8 mouse cellular contexts compared by ENCODE assay signal in genomic region chr4:106199833-106200232, GRCm38 (mm10).
DNase-seq lines count a peak whose midpoint lies in the region; ATAC-seq and TF ChIP-seq lines count a peak whose summit lies in the region.

No protein-coding gene starts in this region.

- intact Hi-C loops in gastrocnemius, postnatal 36 days (cut with DNase I) = no loop called here

- peaks cover 9% of the 10 kb centered on the region for H3K4me1 ChIP-seq in hindbrain, embryonic 16.5 days (ENCODE audit: control insufficient read depth, insufficient read depth, low read depth, low read length)
- no peaks in the 10 kb centered on the region for H3K4me1 ChIP-seq in liver, embryonic 12.5 days
- peaks cover 26% of the 10 kb centered on the region for H3K4me1 ChIP-seq in neural tube, embryonic 13.5 days (replicated peaks)

- ATAC-seq in hindbrain, embryonic 16.5 days = peak; percentile 60
- no peak for ATAC-seq in liver, embryonic 12.5 days
- ATAC-seq in neural tube, embryonic 13.5 days (ENCODE audit: low read depth) = 0 out of 2 replicates have a peak, but pooled peaks have one; percentile 49
- ATAC-seq in inflammation-experienced regulatory T-cells, adult 6 months = no peak

- no peak for TF ChIP-seq CTCF in brain, embryonic 14.5 days (IDR thresholded peaks at IDR 0.05; ENCODE audit: borderline replicate concordance, extremely low read depth, insufficient read depth, insufficient read length)

- peak; percentile 45 for DNase-seq in adrenal gland, adult 8-10 months
- DNase-seq in brain, embryonic 14.5 days (ENCODE audit: low read depth) = peak; percentile 63
- DNase-seq in gastrocnemius, postnatal 36 days = peak; percentile 71 to 87
- no peak for DNase-seq in adipocyte (ENCODE audit: low spot score)

- 7% methylated on average over 11 of the region's 11 CpGs for WGBS in hindbrain, embryonic 16.5 days
- WGBS in liver, embryonic 12.5 days (ENCODE audit: insufficient replicate concordance) = 50% methylated on average over 11 of the region's 11 CpGs
- WGBS in neural tube, embryonic 13.5 days = 12% methylated on average over 11 of the region's 11 CpGs

- H3K36me3 ChIP-seq in hindbrain, embryonic 16.5 days (ENCODE audit: control insufficient read depth, insufficient read depth, low read length) = no peaks in the 10 kb centered on the region
- H3K36me3 ChIP-seq in liver, embryonic 12.5 days = no peaks in the 10 kb centered on the region
- H3K36me3 ChIP-seq in neural tube, embryonic 13.5 days = no peaks in the 10 kb centered on the region

- H3K9ac ChIP-seq in hindbrain, embryonic 16.5 days (ENCODE audit: low read depth, low read length) = 0 out of 2 replicates have a peak overlapping the region, but pooled peaks have one; percentile 8
- no peak overlapping the region for H3K9ac ChIP-seq in liver, embryonic 12.5 days
- H3K9ac ChIP-seq in neural tube, embryonic 13.5 days = no peak overlapping the region

- no peak overlapping the region for H3K4me3 ChIP-seq in hindbrain, embryonic 16.5 days (ENCODE audit: low read length)
- H3K4me3 ChIP-seq in liver, embryonic 12.5 days = no peak overlapping the region
- no peak overlapping the region for H3K4me3 ChIP-seq in neural tube, embryonic 13.5 days

- H3K4me2 ChIP-seq in hindbrain, embryonic 16.5 days (ENCODE audit: low read length) = 0 out of 2 replicates have a peak overlapping the region, but pooled peaks have one; percentile 24
- H3K4me2 ChIP-seq in liver, embryonic 12.5 days = no peak overlapping the region
- peak overlapping the region; percentile 13; the same call in 1 of the 2 replicates for H3K4me2 ChIP-seq in neural tube, embryonic 13.5 days

- no peak for TF ChIP-seq POLR2A in brain, embryonic 14.5 days (IDR thresholded peaks at IDR 0.05; ENCODE audit: borderline replicate concordance, extremely low read depth, insufficient read depth, insufficient read length, poor library complexity, severe bottlenecking)

- no peaks in the 10 kb centered on the region for H3K27me3 ChIP-seq in hindbrain, embryonic 16.5 days (replicated peaks; ENCODE audit: control insufficient read depth, insufficient read depth, low read length)
- no peaks in the 10 kb centered on the region for H3K27me3 ChIP-seq in liver, embryonic 12.5 days (replicated peaks)
- no peaks in the 10 kb centered on the region for H3K27me3 ChIP-seq in neural tube, embryonic 13.5 days

- H3K9me3 ChIP-seq in hindbrain, embryonic 16.5 days (ENCODE audit: control insufficient read depth, low read length) = no peaks in the 10 kb centered on the region
- no peaks in the 10 kb centered on the region for H3K9me3 ChIP-seq in liver, embryonic 12.5 days (replicated peaks)
- no peaks in the 10 kb centered on the region for H3K9me3 ChIP-seq in neural tube, embryonic 13.5 days

- H3K27ac ChIP-seq in hindbrain, embryonic 16.5 days (ENCODE audit: low read depth, low read length) = peak overlapping the region; percentile 7; the same call in 1 of the 2 replicates
- 0 out of 2 replicates have a peak overlapping the region, but pooled peaks have one; percentile 32 for H3K27ac ChIP-seq in liver, embryonic 12.5 days
- H3K27ac ChIP-seq in neural tube, embryonic 13.5 days (replicated peaks) = peak overlapping the region; percentile 50; the same call in 1 of the 2 replicates

Comparison
In these comparisons a context has a peak if more than half of its experiments do, and no peak if none do; other contexts are left out.
1. ATAC-seq: peak in hindbrain, embryonic 16.5 days (single experiment) and neural tube, embryonic 13.5 days (single experiment); none in liver, embryonic 12.5 days (single experiment) and inflammation-experienced regulatory T-cells, adult 6 months (single experiment).
2. Peak in every context shown above with its lines, with median percentiles within 50 percentile points of each other: H3K27ac ChIP-seq.